Mouse (Mus musculus) midbrain, embryonic 16.5 days (tissue): ENCODE results near the gene Mpp2. TPM values are rescaled to one million over a fixed set of nuclear protein-coding genes. Genes with fewer than 3 reads are reported as not detected.

Experiments
- ATAC-seq: fragments of 200-750 bp; cut with Nextera tagmentation; 2 replicates; pipeline ENCODE4 v1.8.0; 2017; ENCODE audit warnings: moderate TSS enrichment
- H3K27ac ChIP-seq: fragments of 300-500 bp; sonication (generic); 2 replicates; pipeline ENCODE4 v1.5.1; 2014; ENCODE audit warnings: mild to moderate bottlenecking, low read length, mixed read lengths
- H3K27me3 ChIP-seq: fragments of 300-500 bp; sonication (generic); 2 replicates; pipeline ENCODE4 v1.6.1; 2014; ENCODE audit warnings: low read depth, low read length, mixed read lengths; ENCODE audit not compliant: control insufficient read depth, insufficient read depth
- H3K36me3 ChIP-seq: fragments of 300-500 bp; sonication (generic); 2 replicates; pipeline ENCODE4 v1.6.1; 2014; ENCODE audit warnings: mild to moderate bottlenecking, low read length, moderate library complexity, mixed read lengths; ENCODE audit not compliant: control insufficient read depth, insufficient read depth
- H3K4me1 ChIP-seq: fragments of 300-500 bp; sonication (generic); 2 replicates; pipeline ENCODE4 v1.6.1; 2014; ENCODE audit warnings: mild to moderate bottlenecking, low read length, mixed read lengths; ENCODE audit not compliant: control insufficient read depth, insufficient read depth
- H3K4me2 ChIP-seq: fragments of 300-500 bp; sonication (generic); 2 replicates; pipeline ENCODE4 v1.6.1; 2014; ENCODE audit warnings: mild to moderate bottlenecking, low read length, mixed read lengths
- H3K4me3 ChIP-seq: fragments of 300-500 bp; sonication (generic); 2 replicates; pipeline ENCODE4 v1.5.1; 2014; ENCODE audit warnings: low read depth, mild to moderate bottlenecking, low read length, moderate library complexity, mixed read lengths
- H3K9ac ChIP-seq: fragments of 300-500 bp; sonication (generic); 2 replicates; pipeline ENCODE4 v1.6.1; 2014; ENCODE audit warnings: low read depth, low read length, mixed read lengths
- H3K9me3 ChIP-seq: fragments of 300-500 bp; sonication (generic); replicated peaks from 2 replicates; pipeline ENCODE4 v1.6.1; 2014; ENCODE audit warnings: mild to moderate bottlenecking, low read length, mixed read lengths; ENCODE audit not compliant: control insufficient read depth, poor library complexity, severe bottlenecking
- WGBS: fragments of 180-500 bp; shearing (Covaris S2); extraction: QIAGEN DNeasy Blood & Tissue Kit; methylation state at CpG from one replicate; pipeline ENCODE4 v1.1.7; 2014; 5-methylcytosine and 5-hydroxymethylcytosine counted together
- polyA plus RNA-seq: library from polyadenylated mRNA; unstranded; fragments of >200 nt; fragmentation: Nextera tagmentation; extraction: Ambion mirVana; gene quantifications from 2 replicates; pipeline ENCODE4 v1.2.1, GENCODE M21; 2015

Mpp2 gene
- polyA plus RNA-seq = 31.8 and 39.9 TPM in 2 replicates

DNA sequence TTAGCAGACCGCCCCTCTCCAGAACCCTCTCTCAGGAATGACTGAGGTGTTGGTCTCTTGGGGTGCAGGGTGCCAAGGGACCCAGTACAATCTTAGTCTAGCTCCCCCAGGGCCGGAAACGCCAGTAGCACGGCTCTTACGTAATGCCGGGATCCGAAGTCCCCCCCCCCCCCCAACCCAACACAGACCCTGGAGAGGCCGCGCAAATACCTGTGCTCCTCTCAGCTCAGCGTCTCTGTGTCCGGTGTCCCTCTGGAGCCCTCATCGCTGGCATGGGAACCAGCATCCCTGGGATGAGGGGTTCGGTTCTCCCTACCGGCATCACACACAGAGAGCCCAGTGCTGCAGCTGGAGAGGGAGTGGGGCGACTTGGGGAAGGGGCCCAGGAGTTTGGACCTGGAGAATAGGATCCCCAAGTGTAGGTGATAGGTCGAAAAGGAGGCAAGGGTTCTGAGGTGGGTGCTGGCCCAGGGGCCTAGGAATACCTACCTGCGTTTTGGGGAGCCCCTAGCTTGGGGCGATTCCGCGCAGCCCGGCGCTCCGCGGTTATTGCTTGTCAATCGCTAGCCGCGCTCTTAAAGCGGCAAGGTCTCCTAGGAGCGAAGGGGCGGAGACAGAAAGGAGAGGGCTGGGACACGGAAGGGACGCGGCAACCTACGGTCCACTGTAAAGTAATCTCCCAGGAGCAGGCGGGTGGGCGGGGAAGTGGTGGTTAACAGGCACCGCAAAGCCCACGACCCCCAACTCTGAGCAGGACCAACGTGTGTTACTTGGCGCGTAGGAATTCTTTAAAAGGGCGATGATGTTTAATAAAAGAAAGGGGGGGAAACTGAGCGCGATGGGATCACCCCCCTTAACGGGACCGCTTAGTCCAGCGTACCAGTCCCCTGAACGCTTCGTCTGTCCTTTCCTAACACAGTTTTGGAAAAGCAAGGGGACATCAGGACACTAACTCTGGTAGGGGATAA lies at the start of gene Mpp2:
TSS of gene Mpp2 (minus strand) at position 585 of the 968 bp plus-strand sequence.
- H3K4me3 ChIP-seq = peak within 1 kb of the TSS; percentile 61
- H3K9ac ChIP-seq = peak within 1 kb of the TSS; percentile 83
- H3K36me3 ChIP-seq = no peaks in the 10 kb centered on the region
- H3K4me1 ChIP-seq = peaks cover 20% of the 10 kb centered on the region
- H3K9me3 ChIP-seq = no peaks in the 10 kb centered on the region
- under 1% methylated on average over 49 of the region's 49 CpGs for WGBS
- peak; percentile 71 for ATAC-seq
- H3K27me3 ChIP-seq = no peaks in the 10 kb centered on the region
- H3K27ac ChIP-seq = peak within 1 kb of the TSS; percentile 99
- H3K4me2 ChIP-seq = peak within 1 kb of the TSS; percentile 64

- Histone ChIP-seq H3K36me3 (no peaks in the 10 kb centered on the region), H3K4me2 (peak overlapping the region; percentile 56), H3K9me3 (no peaks in the 10 kb centered on the region), H3K4me3 (peak overlapping the region; percentile 15; the same call in 1 of the 2 replicates), H3K27ac (no peak overlapping the region), H3K9ac (no peak overlapping the region), H3K4me1 (peaks cover 4% of the 10 kb centered on the region; the same call in 1 of the 2 replicates), H3K27me3 (peaks cover 3% of the 10 kb centered on the region; the same call in 1 of the 2 replicates)
- ATAC-seq = no peak
- WGBS = 47% methylated on average over 13 of the region's 13 CpGs
These were observed 49.5 kb upstream of the Mpp2 start for GRCm38 (mm10) chr11:102137625-102138446.

DNA sequence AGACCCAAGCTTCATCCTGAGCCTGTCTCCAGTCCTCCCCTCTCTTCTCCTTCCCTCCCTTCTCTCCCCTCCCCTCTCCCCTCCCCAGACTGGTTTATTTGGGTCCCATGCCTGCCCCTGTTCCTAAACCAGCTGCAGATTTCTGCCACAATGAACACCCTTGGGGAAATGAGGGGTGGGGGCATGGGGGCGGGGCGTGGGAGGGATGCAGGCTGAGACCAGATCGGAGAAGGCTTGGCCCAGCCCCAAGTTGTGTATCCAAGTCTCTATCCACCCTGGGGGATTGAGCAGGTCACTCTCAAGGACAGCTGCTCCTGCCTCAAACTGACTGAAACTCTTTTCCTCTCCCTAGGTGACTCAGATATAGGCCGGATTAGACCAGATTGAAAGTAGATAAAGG lies 46.2 kb upstream of the Mpp2 start:
- Histone ChIP-seq H3K27ac (no peak overlapping the region), H3K4me3 (no peak overlapping the region), H3K9me3 (no peaks in the 10 kb centered on the region), H3K36me3 (no peaks in the 10 kb centered on the region), H3K4me1 (peaks cover 4% of the 10 kb centered on the region; the same call in 1 of the 2 replicates), H3K9ac (no peak overlapping the region), H3K4me2 (no peak overlapping the region), H3K27me3 (no peaks in the 10 kb centered on the region; the same call in 1 of the 2 replicates)
- 17% methylated on average over 4 of the region's 4 CpGs for WGBS
- no peak for ATAC-seq

DNA sequence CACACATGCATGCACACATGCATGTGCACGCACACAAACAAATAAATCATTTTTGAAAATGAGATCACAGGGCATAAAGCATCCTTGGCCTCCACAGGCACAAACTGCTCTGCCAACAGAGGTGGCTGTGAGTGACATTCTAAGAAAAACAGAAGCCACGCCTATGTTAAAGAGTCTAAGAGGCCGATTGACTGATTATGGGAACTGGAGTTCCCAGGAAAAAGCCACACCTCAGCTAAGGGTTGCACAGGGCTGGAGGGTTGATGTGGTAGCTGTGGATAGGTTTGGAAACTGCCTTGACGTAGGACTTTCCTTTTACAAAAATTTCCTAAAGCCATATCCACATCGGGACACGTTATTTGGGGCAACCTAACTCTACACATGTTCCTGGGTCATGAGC lies 29.1 kb upstream of the Mpp2 start:
- no peaks in the 10 kb centered on the region for H3K4me1 ChIP-seq
- no peaks in the 10 kb centered on the region for H3K9me3 ChIP-seq
- H3K9ac ChIP-seq = no peak overlapping the region
- H3K4me2 ChIP-seq = no peak overlapping the region
- no peak overlapping the region for H3K4me3 ChIP-seq
- H3K27ac ChIP-seq = no peak overlapping the region
- ATAC-seq = no peak
- no peaks in the 10 kb centered on the region for H3K27me3 ChIP-seq
- WGBS = 89% methylated on average over 6 of the region's 6 CpGs
- no peaks in the 10 kb centered on the region for H3K36me3 ChIP-seq

DNA sequence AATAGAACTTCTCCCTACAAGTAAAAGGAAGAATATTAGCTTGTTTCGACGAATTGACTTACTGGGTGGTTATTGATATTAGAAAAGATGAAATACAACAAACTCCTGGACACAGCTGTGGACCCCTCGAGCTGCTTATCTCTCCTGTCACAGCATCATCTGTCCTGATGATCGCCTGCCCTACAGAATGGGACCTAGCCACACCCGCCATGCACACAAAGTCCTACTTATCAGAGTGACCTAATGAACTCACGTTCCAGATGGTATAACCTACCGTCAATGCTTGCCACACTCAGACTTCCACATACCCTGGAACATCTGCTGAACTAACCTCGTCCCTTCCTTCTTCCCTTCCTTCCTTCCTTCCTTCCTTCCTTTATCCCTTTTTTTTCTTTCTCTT lies 27.9 kb upstream of the Mpp2 start:
- ATAC-seq = no peak
- H3K4me3 ChIP-seq = no peak overlapping the region
- H3K9me3 ChIP-seq = no peaks in the 10 kb centered on the region
- 83% methylated on average over 8 of the region's 8 CpGs for WGBS
- no peaks in the 10 kb centered on the region for H3K27me3 ChIP-seq
- H3K27ac ChIP-seq = no peak overlapping the region
- H3K4me2 ChIP-seq = no peak overlapping the region
- no peaks in the 10 kb centered on the region for H3K36me3 ChIP-seq
- no peaks in the 10 kb centered on the region for H3K4me1 ChIP-seq
- no peak overlapping the region for H3K9ac ChIP-seq

- 86% methylated on average over 5 of the region's 5 CpGs for WGBS
- Histone ChIP-seq H3K27ac (no peak overlapping the region), H3K9me3 (no peaks in the 10 kb centered on the region), H3K36me3 (no peaks in the 10 kb centered on the region), H3K4me2 (no peak overlapping the region), H3K9ac (no peak overlapping the region), H3K27me3 (peaks cover 27% of the 10 kb centered on the region), H3K4me3 (no peak overlapping the region), H3K4me1 (peaks cover 2% of the 10 kb centered on the region; the same call in 1 of the 2 replicates)
- no peak for ATAC-seq
These were observed 23.3 kb upstream of the Mpp2 start for GRCm38 (mm10) chr11:102111576-102111975.

DNA sequence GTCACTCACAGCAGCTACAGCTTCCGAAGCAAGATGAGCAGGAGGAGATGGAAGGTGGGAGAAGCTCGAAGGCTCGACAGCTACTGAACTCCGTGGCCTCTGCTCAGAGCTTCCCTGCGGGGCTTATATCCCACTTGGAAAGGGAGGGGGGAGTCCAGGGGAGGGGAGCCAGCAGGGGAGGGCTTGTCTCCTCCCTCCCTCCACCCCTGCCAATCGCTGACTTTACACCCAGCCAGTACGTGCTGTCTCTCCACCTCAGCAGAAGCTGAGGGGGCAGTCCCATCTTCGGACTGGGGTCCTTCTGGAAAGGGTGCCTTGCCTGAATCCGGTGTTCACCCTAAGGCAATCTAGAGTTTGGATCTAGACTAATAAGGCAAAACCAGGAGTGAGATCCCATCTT lies 19.4 kb upstream of the Mpp2 start, which contains the start of gene Pyy:
TSS of gene Pyy (minus strand) at position 101 of the 400 bp plus-strand sequence.
- Histone ChIP-seq H3K4me3 (no peak within 1 kb of the TSS), H3K27me3 (peaks cover 48% of the 10 kb centered on the region), H3K9ac (no peak within 1 kb of the TSS), H3K4me1 (peaks cover 2% of the 10 kb centered on the region; the same call in 1 of the 2 replicates), H3K27ac (no peak within 1 kb of the TSS), H3K9me3 (no peaks in the 10 kb centered on the region), H3K4me2 (peak within 1 kb of the TSS; percentile 24), H3K36me3 (no peaks in the 10 kb centered on the region)
- WGBS = 13% methylated on average over 9 of the region's 9 CpGs
- ATAC-seq = no peak

DNA sequence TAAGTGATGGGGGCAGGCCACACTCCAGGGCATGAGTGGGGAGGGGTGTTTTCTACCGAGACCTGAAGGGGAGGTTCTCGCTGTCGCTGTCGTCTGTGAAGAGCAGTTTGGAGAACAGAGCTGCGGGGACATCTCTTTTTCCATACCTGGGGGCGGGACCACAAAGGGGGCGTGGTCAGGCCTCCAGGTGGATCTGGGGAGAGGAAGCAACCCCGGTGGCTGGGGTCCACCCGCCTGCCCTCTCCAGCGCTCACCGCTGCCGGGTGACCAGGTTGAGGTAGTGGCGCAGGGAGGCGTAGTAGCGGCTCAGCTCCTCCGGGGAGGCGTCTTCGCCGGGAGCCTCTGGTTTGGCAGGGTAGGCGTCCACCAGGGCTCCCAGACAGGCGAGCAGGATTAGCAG lies 18.6 kb upstream of the Mpp2 start:
- Histone ChIP-seq H3K4me1 (peaks cover 2% of the 10 kb centered on the region; the same call in 1 of the 2 replicates), H3K27ac (no peak overlapping the region), H3K9me3 (no peaks in the 10 kb centered on the region), H3K4me2 (peak overlapping the region; percentile 24), H3K9ac (no peak overlapping the region), H3K4me3 (no peak overlapping the region), H3K27me3 (peaks cover 48% of the 10 kb centered on the region), H3K36me3 (no peaks in the 10 kb centered on the region)
- ATAC-seq = no peak
- WGBS = 3% methylated on average over 21 of the region's 21 CpGs
